Comparison of ENCODE assay signal across 17 mouse cellular contexts in genomic region chr2:4907120-4907519, GRCm38 (mm10).
"Had no signal": no experiment of that assay in that cellular context is flagged by ENCODE, and none has a peak within 500 bp of the region (broad histone marks: within the 10 kb centered on the region; RNA-seq: fewer than 3 reads in every experiment).

No protein-coding gene starts in this region.

- H3K9ac ChIP-seq: liver, embryonic 13.5 days; liver, embryonic 15.5 days; liver, postnatal 0 days; midbrain, embryonic 13.5 days; midbrain, embryonic 15.5 days; neural tube, embryonic 12.5 days; stomach, embryonic 15.5 days had no signal

- ATAC-seq: liver, postnatal 0 days; midbrain, embryonic 13.5 days; midbrain, embryonic 15.5 days had no signal

- H3K4me1 ChIP-seq: midbrain, embryonic 13.5 days; midbrain, embryonic 15.5 days; neural tube, embryonic 12.5 days; stomach, embryonic 15.5 days had no signal

- H3K9me3 ChIP-seq: liver, embryonic 13.5 days; liver, embryonic 15.5 days; midbrain, embryonic 13.5 days; midbrain, embryonic 15.5 days; neural tube, embryonic 12.5 days; stomach, embryonic 15.5 days had no signal

- H3K4me3 ChIP-seq: liver, embryonic 13.5 days; liver, embryonic 15.5 days; megakaryocyte, embryonic 14.5 days; midbrain, embryonic 13.5 days; midbrain, embryonic 15.5 days; neural tube, embryonic 12.5 days; stomach, embryonic 15.5 days had no signal

- H3K27ac ChIP-seq: liver, embryonic 13.5 days; liver, embryonic 15.5 days; macrophage; midbrain, embryonic 13.5 days; midbrain, embryonic 15.5 days; neural tube, embryonic 12.5 days; stomach, embryonic 15.5 days; stomach, postnatal 0 days had no signal

- H3K27me3 ChIP-seq: liver, embryonic 13.5 days; liver, embryonic 15.5 days; midbrain, embryonic 13.5 days; midbrain, embryonic 15.5 days; neural tube, embryonic 12.5 days; stomach, embryonic 15.5 days had no signal

- H3K4me2 ChIP-seq: liver, embryonic 11.5 days; liver, embryonic 13.5 days; liver, embryonic 15.5 days; midbrain, embryonic 11.5 days; midbrain, embryonic 13.5 days; midbrain, embryonic 15.5 days; neural tube, embryonic 12.5 days; stomach, embryonic 15.5 days had no signal

- DNase-seq: liver; liver, embryonic 13.5 days; liver, postnatal 0 days; right cerebral cortex, postnatal 14 days; thymus, adult 2 months; thymus, postnatal 25 days; thymus, postnatal 4 days had no signal
